ENCODE assay signal across 8 mouse cellular contexts in the genomic region with DNA sequence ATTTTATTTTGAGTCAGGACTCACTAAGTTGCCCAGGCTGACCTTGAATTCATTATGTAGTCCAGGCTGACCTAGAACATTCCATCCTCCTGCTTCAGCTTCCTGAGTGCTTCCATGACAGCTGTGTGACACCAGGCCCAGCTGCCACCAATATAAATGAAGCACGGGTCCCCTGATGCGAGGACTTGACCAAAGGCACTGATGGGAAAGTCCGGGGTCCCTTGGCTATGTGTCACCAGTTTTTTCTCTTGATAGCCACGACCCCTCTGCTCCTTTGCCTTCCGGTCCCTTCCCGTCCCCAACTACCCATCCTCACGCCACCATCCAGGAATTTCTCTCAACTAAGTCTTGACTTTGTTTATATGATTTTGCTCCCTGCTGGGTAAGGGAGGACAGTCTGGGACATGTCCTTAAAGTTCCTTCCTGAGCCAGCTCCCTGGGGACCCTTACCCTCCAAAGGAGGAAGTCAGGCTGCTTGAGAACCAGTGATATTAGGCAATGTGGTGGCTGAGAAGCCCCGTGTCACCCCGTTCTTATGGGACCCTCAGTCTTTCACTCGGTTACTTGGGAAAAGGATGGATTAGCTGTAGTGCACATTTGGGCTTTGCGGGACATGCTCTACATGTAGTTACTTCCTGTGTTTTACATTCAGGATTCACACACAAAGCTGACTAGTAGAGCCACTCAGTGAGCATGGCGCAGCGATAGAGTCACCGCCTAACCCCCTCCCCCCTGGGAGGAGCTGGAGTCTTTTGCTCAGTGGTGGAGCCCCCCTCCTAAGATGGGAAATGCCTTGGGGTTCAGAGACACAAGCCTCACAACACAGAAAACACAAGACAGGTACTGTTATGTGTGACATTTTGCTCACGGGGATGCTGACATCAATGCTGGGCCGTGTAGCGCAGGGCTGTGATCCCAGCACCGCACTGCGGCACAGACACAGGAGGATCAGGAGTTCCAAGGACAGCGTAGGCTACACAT. TPM values are rescaled to one million over a fixed set of nuclear protein-coding genes. Genes with fewer than 3 reads are reported as not detected.
DNase-seq lines count a peak whose midpoint lies in the region; ATAC-seq and TF ChIP-seq lines count a peak whose summit lies in the region.
"Had no signal": no experiment of that assay in that cellular context is flagged by ENCODE, and none has a peak within 500 bp of the region (broad histone marks: within the 10 kb centered on the region; RNA-seq: fewer than 3 reads in every experiment).

No protein-coding gene starts in this region.

- no peaks in the 10 kb centered on the region for H3K36me3 ChIP-seq in C2C12 (ENCODE audit: control insufficient read depth, insufficient read depth)
- H3K36me3 ChIP-seq in G1E (replicated peaks) = peaks cover 54% of the 10 kb centered on the region
- peaks cover 22% of the 10 kb centered on the region; the same call in 1 of the 2 replicates for H3K36me3 ChIP-seq in kidney, embryonic 15.5 days
- peaks cover 40% of the 10 kb centered on the region for H3K36me3 ChIP-seq in liver, embryonic 12.5 days
- no peaks in the 10 kb centered on the region for H3K36me3 ChIP-seq in neural tube, embryonic 14.5 days (ENCODE audit: control insufficient read depth, insufficient read depth, low read length)

- peak overlapping the region; percentile 87 for H3K4me2 ChIP-seq in kidney, embryonic 15.5 days
- H3K4me2 ChIP-seq in liver, embryonic 12.5 days = peak overlapping the region; percentile 83
- peak overlapping the region; percentile 87 for H3K4me2 ChIP-seq in neural tube, embryonic 14.5 days (ENCODE audit: low read depth, low read length)

- H3K4me3 ChIP-seq in C2C12 (ENCODE audit: insufficient read depth, poor library complexity, severe bottlenecking) (peak overlapping the region; percentile 36), G1E (ENCODE audit: low read depth, low read length) (peak overlapping the region; percentile 80)
- peak overlapping the region; percentile 78 for H3K4me3 ChIP-seq in kidney, embryonic 15.5 days (replicated peaks)
- H3K4me3 ChIP-seq in liver, embryonic 12.5 days = peak overlapping the region; percentile 76
- H3K4me3 ChIP-seq in neural tube, embryonic 14.5 days (ENCODE audit: low read depth, low read length) = peak overlapping the region; percentile 60

- H3K27ac ChIP-seq in kidney, embryonic 15.5 days = peak overlapping the region; percentile 100
- peak overlapping the region; percentile 99 for H3K27ac ChIP-seq in liver, embryonic 12.5 days
- peak overlapping the region; percentile 100 for H3K27ac ChIP-seq in neural tube, embryonic 14.5 days (ENCODE audit: low read depth, low read length)

- H3K4me1 ChIP-seq in G1E (ENCODE audit: insufficient read depth, low read depth, low read length) = peaks cover 40% of the 10 kb centered on the region
- H3K4me1 ChIP-seq in kidney, embryonic 15.5 days = peaks cover 33% of the 10 kb centered on the region
- peaks cover 66% of the 10 kb centered on the region for H3K4me1 ChIP-seq in liver, embryonic 12.5 days
- peaks cover 20% of the 10 kb centered on the region for H3K4me1 ChIP-seq in neural tube, embryonic 14.5 days (ENCODE audit: control insufficient read depth, insufficient read depth, low read length)

- ATAC-seq in G1E (ENCODE audit: extremely low read depth, insufficient number of reproducible peaks, low FRiP score, poor library complexity, severe bottlenecking) = no peak
- ATAC-seq in kidney, embryonic 15.5 days (replicated peaks; ENCODE audit: low FRiP score) = peak; percentile 27
- peak; percentile 11; the same call in 1 of the 2 replicates for ATAC-seq in liver, embryonic 12.5 days
- peak; percentile 23 for ATAC-seq in neural tube, embryonic 14.5 days (ENCODE audit: low read depth)

- no peak for DNase-seq in G1E (ENCODE audit: low spot score)
- peak; percentile 58 for DNase-seq in embryo, embryonic 10 days (ENCODE audit: low spot score)
- peak; percentile 40 for DNase-seq in heart, adult 8-10 months (ENCODE audit: low spot score)

- 17% methylated on average over 20 of the region's 20 CpGs for WGBS in kidney, embryonic 15.5 days
- WGBS in liver, embryonic 12.5 days (ENCODE audit: insufficient replicate concordance) = 10% methylated on average over 20 of the region's 20 CpGs
- 16% methylated on average over 20 of the region's 20 CpGs for WGBS in neural tube, embryonic 14.5 days

- H3K79me2 ChIP-seq in C2C12 (ENCODE audit: control insufficient read depth, insufficient read depth) = peaks cover 34% of the 10 kb centered on the region

- H3K9ac ChIP-seq in kidney, embryonic 15.5 days = peak overlapping the region; percentile 73
- peak overlapping the region; percentile 87 for H3K9ac ChIP-seq in liver, embryonic 12.5 days
- H3K9ac ChIP-seq in neural tube, embryonic 14.5 days (replicated peaks; ENCODE audit: low read depth, low read length) = peak overlapping the region; percentile 83

- no peak for TF ChIP-seq CTCF in C2C12 (IDR thresholded peaks at IDR 0.05; ENCODE audit: control insufficient read depth, insufficient read depth, insufficient read length)
- TF ChIP-seq CTCF in G1E (IDR thresholded peaks at IDR 0.05; ENCODE audit: low read depth, low read length) = no peak

- H3ac ChIP-seq in C2C12 (ENCODE audit: control insufficient read depth, insufficient read length, low read depth) = peak overlapping the region; percentile 56

- H3K27me3 ChIP-seq in C2C12 (ENCODE audit: control insufficient read depth, insufficient read depth, insufficient read length) = no peaks in the 10 kb centered on the region
- H3K27me3 ChIP-seq in G1E (ENCODE audit: insufficient read depth, low read length) = no peaks in the 10 kb centered on the region; the same call in 1 of the 2 replicates
- no peaks in the 10 kb centered on the region for H3K27me3 ChIP-seq in kidney, embryonic 15.5 days
- no peaks in the 10 kb centered on the region for H3K27me3 ChIP-seq in liver, embryonic 12.5 days (replicated peaks)
- H3K27me3 ChIP-seq in neural tube, embryonic 14.5 days (ENCODE audit: control insufficient read depth, insufficient read depth, low read length) = no peaks in the 10 kb centered on the region

- no peaks in the 10 kb centered on the region for H3K9me3 ChIP-seq in G1E (replicated peaks)
- no peaks in the 10 kb centered on the region for H3K9me3 ChIP-seq in kidney, embryonic 15.5 days (replicated peaks)
- no peaks in the 10 kb centered on the region for H3K9me3 ChIP-seq in liver, embryonic 12.5 days (replicated peaks)
- no peaks in the 10 kb centered on the region for H3K9me3 ChIP-seq in neural tube, embryonic 14.5 days (ENCODE audit: control insufficient read depth, low read length)

- peaks cover 26% of the 10 kb centered on the region for H3K79me3 ChIP-seq in C2C12 (ENCODE audit: low read depth)

TF ChIP-seq in C2C12, 6 proteins besides CTCF, POLR2A, EP300 and RAD21:
- TF ChIP-seq MAX (IDR thresholded peaks at IDR 0.05) (no peak), MYOG (IDR thresholded peaks at IDR 0.05; ENCODE audit: control insufficient read depth, extremely low read depth, insufficient read length) (no peak), USF1 (IDR thresholded peaks at IDR 0.05; ENCODE audit: low read depth) (no peak), FOSL1 (IDR thresholded peaks at IDR 0.05; ENCODE audit: insufficient read depth, low read length, poor library complexity, severe bottlenecking) (no peak)

RNA-seq across cellular contexts. Expression of gene Opa3, which starts 1.0 kb away (rescaled TPM):
- polyA plus RNA-seq in C2C12 (2012; fragmentation: generic; extraction: Trizol) = 27.5 TPM
- 13.8 and 14.2 TPM in 2 replicates for total RNA-seq in G1E (2014; fragmentation: Nextera tagmentation)
- total RNA-seq in G1E (2017) = 14.8 and 15.2 TPM in 2 replicates
- 7.7 and 8.4 TPM in 2 replicates for polyA plus RNA-seq in G1E (2012)
- 10 to 100 TPM; 61.4 to 77.3 (median 68.1) TPM for total RNA-seq in heart, adult 8-10 months (2022)
- polyA plus RNA-seq in kidney, embryonic 15.5 days (2015; fragmentation: Nextera tagmentation; extraction: Ambion mirVana) = 38.8 and 40.5 TPM in 2 replicates
- 22.1 and 23.3 TPM in 2 replicates for polyA plus RNA-seq in liver, embryonic 12.5 days (2016; fragmentation: Nextera tagmentation; extraction: Ambion mirVana)
- 36.6 and 37.6 TPM in 2 replicates for polyA plus RNA-seq in neural tube, embryonic 14.5 days (2014; fragmentation: Nextera tagmentation; extraction: Ambion mirVana)

RNA-seq across cellular contexts. Expression of gene Gpr4, which starts 14.8 kb away (rescaled TPM):
- polyA plus RNA-seq in C2C12 (2012; fragmentation: generic; extraction: Trizol) (0.05 TPM), G1E (2012) (0.06 and 0.16 TPM in 2 replicates)
- total RNA-seq in G1E (2014; fragmentation: Nextera tagmentation) (0.30 TPM in 1 of 2 replicates, not detected in the other), G1E (2017) (0.11 and 0.12 TPM in 2 replicates)
- total RNA-seq in heart, adult 8-10 months (2022) = 1 to 10 TPM; 3.3 to 8.5 (median 7.4) TPM
- polyA plus RNA-seq in kidney, embryonic 15.5 days (2015; fragmentation: Nextera tagmentation; extraction: Ambion mirVana) = 2.7 and 3.3 TPM in 2 replicates
- polyA plus RNA-seq in liver, embryonic 12.5 days (2016; fragmentation: Nextera tagmentation; extraction: Ambion mirVana) = 0.51 and 0.62 TPM in 2 replicates
- polyA plus RNA-seq in neural tube, embryonic 14.5 days (2014; fragmentation: Nextera tagmentation; extraction: Ambion mirVana) = 2.9 and 3.4 TPM in 2 replicates

RNA-seq across cellular contexts. Expression of gene Vasp, which starts 44.5 kb away (rescaled TPM):
- polyA plus RNA-seq in C2C12 (2012; fragmentation: generic; extraction: Trizol) (145 TPM), G1E (2012) (560 and 712 TPM in 2 replicates)
- total RNA-seq in G1E (2014; fragmentation: Nextera tagmentation) (146 and 171 TPM in 2 replicates), G1E (2017) (239 and 292 TPM in 2 replicates)
- total RNA-seq in heart, adult 8-10 months (2022) = 10 to 100 TPM; 18.0 to 27.2 (median 24.3) TPM
- polyA plus RNA-seq in kidney, embryonic 15.5 days (2015; fragmentation: Nextera tagmentation; extraction: Ambion mirVana) = 87.4 and 89.8 TPM in 2 replicates
- 61.1 and 61.5 TPM in 2 replicates for polyA plus RNA-seq in liver, embryonic 12.5 days (2016; fragmentation: Nextera tagmentation; extraction: Ambion mirVana)
- 17.4 and 40.9 TPM in 2 replicates for polyA plus RNA-seq in neural tube, embryonic 14.5 days (2014; fragmentation: Nextera tagmentation; extraction: Ambion mirVana)

RNA-seq across cellular contexts. Expression of gene Eml2, which starts 50.9 kb away (rescaled TPM):
- polyA plus RNA-seq in C2C12 (2012; fragmentation: generic; extraction: Trizol) (16.4 TPM), G1E (2012) (25.4 and 27.2 TPM in 2 replicates)
- total RNA-seq in G1E (2014; fragmentation: Nextera tagmentation) (13.6 and 19.0 TPM in 2 replicates), G1E (2017) (14.3 and 15.1 TPM in 2 replicates)
- total RNA-seq in heart, adult 8-10 months (2022) = 10 to 100 TPM; 32.0 to 45.7 (median 35.7) TPM
- 9.5 and 16.8 TPM in 2 replicates for polyA plus RNA-seq in kidney, embryonic 15.5 days (2015; fragmentation: Nextera tagmentation; extraction: Ambion mirVana)
- polyA plus RNA-seq in liver, embryonic 12.5 days (2016; fragmentation: Nextera tagmentation; extraction: Ambion mirVana) = 4.1 and 5.1 TPM in 2 replicates
- 3.5 and 4.0 TPM in 2 replicates for polyA plus RNA-seq in neural tube, embryonic 14.5 days (2014; fragmentation: Nextera tagmentation; extraction: Ambion mirVana)

RNA-seq across cellular contexts. Expression of gene Ppm1n, which starts 52.8 kb away (rescaled TPM):
- 0.05 TPM for polyA plus RNA-seq in C2C12 (2012; fragmentation: generic; extraction: Trizol)
- not detected in 2 replicates for total RNA-seq in G1E (2014; fragmentation: Nextera tagmentation)
- total RNA-seq in G1E (2017) = not detected in 2 replicates
- polyA plus RNA-seq in G1E (2012) = not detected in 2 replicates
- total RNA-seq in heart, adult 8-10 months (2022) = not detected
- polyA plus RNA-seq in kidney, embryonic 15.5 days (2015; fragmentation: Nextera tagmentation; extraction: Ambion mirVana) = 0.13 TPM in 1 of 2 replicates, not detected in the other
- polyA plus RNA-seq in liver, embryonic 12.5 days (2016; fragmentation: Nextera tagmentation; extraction: Ambion mirVana) = not detected in 2 replicates
- 0.66 and 0.75 TPM in 2 replicates for polyA plus RNA-seq in neural tube, embryonic 14.5 days (2014; fragmentation: Nextera tagmentation; extraction: Ambion mirVana)
- total RNA-seq: heart, postnatal 36 days had no signal
